Mouse (Mus musculus) MEL (cell line): ENCODE measurements around the gene Gss.

ENCODE experiments used
- EP300 ChIP-seq, 2 experiments: IDR thresholded peaks; 2 replicates each; pipeline ENCODE4 v1.6.1; 2011; ENCODE audit warnings: improper control_type of control experiment in 2 of 2, low read length in 2 of 2, low read depth in 1 of 2, mild to moderate bottlenecking in 1 of 2
- MAFK ChIP-seq: IDR thresholded peaks from 2 replicates; pipeline ENCODE4 v1.6.1; 2011; ENCODE audit warnings: low read depth, mild to moderate bottlenecking, low read length, improper control_type of control experiment, borderline replicate concordance
- POLR2A ChIP-seq, 2 experiments: IDR thresholded peaks; 2 replicates each; pipeline ENCODE4 v1.6.1; 2011 to 2012; ENCODE audit warnings: low read length in 2 of 2, mild to moderate bottlenecking in 2 of 2, control low read depth in 1 of 2, improper control_type of control experiment in 1 of 2, low read depth in 1 of 2, moderate library complexity in 1 of 2; ENCODE audit not compliant: control insufficient read depth in 1 of 2, insufficient read depth in 1 of 2, poor library complexity in 1 of 2
- USF1 ChIP-seq: IDR thresholded peaks from 2 replicates; pipeline ENCODE4 v1.6.1; 2014; ENCODE audit warnings: low read depth, mild to moderate bottlenecking, inconsistent platforms, low read length, improper control_type of control experiment, moderate library complexity
- ZMIZ1 ChIP-seq: IDR thresholded peaks from 2 replicates; pipeline ENCODE4 v1.6.1; 2012; ENCODE audit warnings: low read depth, mild to moderate bottlenecking, inconsistent platforms, low read length, improper control_type of control experiment, moderate library complexity

DNA sequence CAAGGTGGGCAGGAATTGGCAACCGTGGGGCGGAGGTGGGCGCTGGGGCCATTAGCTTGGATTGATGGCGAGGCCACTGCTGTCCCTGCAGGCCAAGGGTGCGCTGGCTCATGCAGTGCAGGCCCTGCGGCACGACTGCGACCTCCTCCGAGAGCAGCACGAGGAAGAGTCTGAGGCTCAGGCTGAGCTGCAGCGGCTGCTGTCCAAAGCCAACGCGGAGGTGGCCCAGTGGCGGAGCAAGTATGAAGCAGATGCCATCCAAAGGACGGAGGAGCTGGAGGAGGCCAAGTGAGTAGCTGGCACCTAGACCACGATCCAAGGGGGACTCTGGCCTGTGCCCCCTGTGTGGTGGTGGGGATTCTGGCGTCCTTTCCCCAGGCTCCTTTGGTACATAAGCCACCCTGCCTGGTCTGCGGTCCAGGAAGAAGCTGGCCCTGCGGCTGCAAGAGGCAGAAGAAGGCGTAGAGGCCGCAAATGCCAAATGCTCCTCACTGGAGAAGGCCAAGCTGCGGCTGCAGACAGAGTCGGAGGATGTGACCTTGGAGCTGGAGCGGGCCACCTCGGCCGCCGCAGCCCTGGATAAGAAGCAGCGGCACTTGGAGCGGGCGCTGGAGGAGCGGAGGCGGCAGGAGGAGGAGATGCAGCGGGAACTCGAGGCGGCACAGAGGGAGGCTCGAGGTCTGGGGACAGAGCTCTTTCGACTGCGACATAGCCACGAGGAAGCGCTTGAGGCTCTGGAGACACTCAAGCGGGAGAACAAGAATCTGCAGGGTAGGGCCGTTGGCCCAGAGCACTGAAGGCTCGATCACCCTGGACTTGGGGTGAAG is 38.2 kb upstream of the Gss start:
- TF ChIP-seq EP300 (IDR thresholded peaks at IDR 0.05; ENCODE audit: low read depth in 1 of 2, low read length in 2 of 2) (no peak), ZMIZ1 (no peak), USF1 (no peak), MAFK (no peak), POLR2A (IDR thresholded peaks at IDR 0.05; ENCODE audit: control insufficient read depth in 1 of 2, insufficient read depth in 1 of 2, low read depth in 1 of 2, low read length in 2 of 2, poor library complexity in 1 of 2) (no peak)
